Mouse (Mus musculus) thymus, postnatal 14 days (tissue): Measurements from ENCODE around the gene Srsf12.

Source experiments
- DNase-seq: peaks from one replicate; pipeline ENCODE4 v3.0.0; 2021

The Srsf12 gene

DNA sequence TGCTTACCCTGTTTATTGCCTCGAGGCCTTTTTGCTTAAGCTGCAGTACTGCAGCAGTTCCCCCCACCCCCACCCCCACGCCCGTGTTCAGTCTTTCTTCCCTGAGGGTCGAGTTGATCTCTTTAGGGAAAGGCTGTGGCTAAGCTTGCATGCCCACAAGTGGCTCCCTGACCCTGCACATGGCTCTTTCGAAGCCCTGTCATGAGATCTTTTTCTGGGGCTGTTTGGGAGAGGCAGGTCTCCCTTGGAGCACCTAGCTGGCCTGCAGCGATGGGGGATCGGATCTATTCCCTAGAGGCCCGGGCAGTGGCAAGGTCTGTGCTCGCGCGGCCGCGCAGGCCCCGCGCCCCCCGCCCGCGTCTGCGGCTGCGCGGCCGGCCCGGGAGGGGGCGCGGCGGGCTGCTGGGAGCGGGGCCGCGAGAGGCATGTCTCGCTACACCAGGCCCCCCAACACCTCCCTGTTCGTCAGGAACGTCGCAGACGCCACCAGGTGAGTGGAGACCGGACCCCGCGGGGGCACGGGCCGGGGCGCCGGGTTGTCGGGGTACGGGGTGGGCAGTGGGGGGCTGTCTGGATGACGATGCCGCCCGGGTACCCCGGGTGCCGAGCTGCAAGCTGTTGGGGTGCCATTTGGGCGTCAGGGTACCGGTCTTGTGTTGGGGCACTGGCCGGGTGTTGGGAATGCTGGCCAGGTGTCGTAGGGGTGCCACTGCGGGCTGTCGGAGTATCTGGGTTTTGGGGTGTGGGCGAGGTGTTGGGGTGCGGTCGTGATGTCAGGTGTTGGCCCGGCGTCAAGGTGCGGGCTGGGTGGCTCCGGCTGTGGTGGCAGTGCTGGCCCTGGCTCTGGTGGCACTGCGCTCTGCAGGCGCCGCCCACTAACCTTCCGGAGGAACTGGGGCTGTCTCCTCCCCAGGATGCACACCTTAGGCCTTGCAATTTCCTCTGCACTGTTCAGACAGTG lies at the start of gene Srsf12:
Gene Srsf12 (plus strand): TSS at position 111 of the 961 bp plus-strand sequence.
- DNase-seq = peak; percentile 64

DNA sequence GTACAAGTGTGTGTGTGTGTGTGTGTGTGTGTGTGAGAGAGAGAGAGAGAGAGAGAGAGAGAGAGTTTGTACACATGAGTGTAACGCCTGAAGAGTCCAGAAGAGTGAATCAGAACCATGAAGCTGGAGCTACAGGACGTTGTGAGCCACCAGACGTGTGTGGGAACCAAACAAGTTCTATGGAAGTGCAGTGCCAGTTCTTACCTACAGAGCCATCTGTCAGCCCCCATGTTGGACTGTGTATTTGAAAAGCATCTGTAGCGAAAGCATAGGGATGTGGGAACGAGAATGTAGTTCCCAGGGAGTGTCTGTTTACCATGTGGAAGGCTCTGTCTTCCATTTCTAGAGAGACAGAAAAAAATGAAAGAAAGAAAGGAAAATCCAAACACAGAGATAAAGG lies 25.3 kb upstream of the Srsf12 start:
- no peak for DNase-seq

- no peak for DNase-seq
These were observed 20.6 kb upstream of the Srsf12 start for GRCm38 (mm10) chr4:33188164-33188563.

GRCm38 (mm10) chr4:33188781-33189734 lies 19.7 kb upstream of the Srsf12 start:
- peak; percentile 54 for DNase-seq

GRCm38 (mm10) chr4:33189735-33190036 lies 19.1 kb upstream of the Srsf12 start, which contains the start of gene Pm20d2:
TSS of gene Pm20d2 (minus strand) at chr4:33189737.
- DNase-seq = no peak

- no peak for DNase-seq
These were observed 10.7 kb upstream of the Srsf12 start for GRCm38 (mm10) chr4:33198117-33198516.

DNA sequence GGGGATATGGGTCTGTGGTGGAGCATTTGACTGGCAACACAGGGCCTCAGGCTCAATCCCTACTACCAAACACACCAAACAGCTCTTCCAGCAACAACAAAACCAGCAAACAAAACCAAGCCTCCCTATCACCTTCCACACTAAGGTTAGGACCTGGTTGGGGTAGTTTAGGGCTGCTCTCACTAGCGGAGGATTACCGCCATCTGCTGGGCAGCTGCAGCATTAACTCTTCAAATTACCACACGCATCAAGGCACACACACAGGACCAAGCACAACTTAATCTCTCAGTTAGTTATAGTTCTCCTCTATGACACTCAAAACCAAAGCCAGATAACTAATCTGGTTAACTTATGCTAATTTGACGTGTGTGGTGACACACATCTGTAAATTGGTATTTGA lies 4.1 kb upstream of the Srsf12 start:
- peak; percentile 63 for DNase-seq

DNA sequence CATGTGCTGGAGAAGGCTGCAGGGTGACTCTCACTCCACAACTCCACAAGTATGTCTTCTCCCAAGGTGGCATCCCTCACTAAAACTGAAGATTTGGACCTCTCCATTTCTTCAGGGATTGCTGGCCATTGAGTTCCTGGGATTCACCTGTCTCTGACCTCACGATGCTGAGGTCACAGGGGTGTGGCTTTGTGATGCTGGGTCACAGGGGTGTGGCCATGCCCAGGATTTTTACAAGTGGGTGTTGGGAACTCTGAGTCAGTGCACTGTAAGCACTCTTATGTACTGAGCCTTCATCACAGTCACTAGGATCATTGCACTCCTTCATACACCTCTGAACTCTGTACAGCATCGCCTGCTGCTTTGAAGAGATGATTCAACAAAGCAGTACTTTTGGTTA lies 1.2 kb upstream of the Srsf12 start:
- DNase-seq = no peak

DNA sequence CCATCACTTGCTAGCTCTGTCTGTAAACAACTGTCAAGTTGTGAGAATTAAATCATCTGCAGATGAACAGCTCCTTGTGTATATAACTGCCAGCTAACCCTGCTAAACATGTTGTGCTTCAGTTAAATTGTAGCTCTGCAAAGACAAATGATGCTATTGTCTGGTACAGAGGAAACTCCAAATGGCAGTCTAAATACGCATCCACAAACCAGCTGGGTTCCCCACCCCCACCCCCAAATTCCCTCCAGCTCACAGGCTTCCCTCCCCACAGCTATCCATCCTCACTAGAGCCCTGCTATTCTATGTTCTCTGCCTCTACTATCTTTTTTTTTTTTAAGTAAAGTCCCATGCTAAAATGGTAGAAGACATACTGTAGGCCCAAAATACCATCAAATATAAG lies 13.1 kb downstream of the Srsf12 start:
- DNase-seq = no peak

- DNase-seq = no peak
These were observed 15.3 kb downstream of the Srsf12 start for GRCm38 (mm10) chr4:33224003-33224675.

DNA sequence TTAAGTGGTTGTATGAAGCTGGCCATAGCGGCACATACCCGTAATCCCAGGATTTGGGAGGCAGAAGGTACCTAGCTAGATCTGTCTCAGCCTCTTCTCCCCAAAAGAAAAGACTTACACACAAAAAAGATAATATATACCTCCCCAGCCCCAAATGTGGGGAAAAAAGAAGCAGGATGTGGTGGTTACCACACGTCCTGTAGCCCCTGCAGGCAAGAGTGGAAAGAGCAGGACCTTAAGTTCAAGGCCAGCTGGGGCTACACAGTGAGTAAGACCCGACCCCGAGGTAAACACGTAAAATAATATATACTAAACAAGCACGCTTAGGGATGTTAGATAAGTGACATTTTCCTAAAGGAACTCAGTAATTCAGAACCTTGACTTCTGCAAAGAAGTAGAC lies 18.4 kb downstream of the Srsf12 start:
- peak; percentile 38 for DNase-seq

DNA sequence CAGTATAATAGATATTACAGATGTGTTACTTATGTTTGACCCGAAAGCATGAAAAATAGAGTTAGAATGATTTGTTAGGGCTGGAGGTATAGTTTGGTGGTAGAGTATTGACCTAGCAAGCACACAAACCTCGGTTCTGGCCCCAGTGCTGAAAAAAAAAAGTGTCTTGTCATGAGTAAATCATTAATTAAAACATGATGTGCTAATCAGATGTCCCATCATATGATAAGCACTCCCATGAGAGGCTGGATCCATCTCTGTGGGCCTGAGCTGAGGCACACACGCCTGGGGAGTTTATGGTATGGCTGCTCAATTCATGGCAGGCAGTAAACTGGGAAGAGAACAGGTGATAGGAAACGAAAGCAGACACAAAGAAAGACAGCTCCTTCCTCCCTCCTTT lies 20.8 kb downstream of the Srsf12 start:
- no peak for DNase-seq

DNA sequence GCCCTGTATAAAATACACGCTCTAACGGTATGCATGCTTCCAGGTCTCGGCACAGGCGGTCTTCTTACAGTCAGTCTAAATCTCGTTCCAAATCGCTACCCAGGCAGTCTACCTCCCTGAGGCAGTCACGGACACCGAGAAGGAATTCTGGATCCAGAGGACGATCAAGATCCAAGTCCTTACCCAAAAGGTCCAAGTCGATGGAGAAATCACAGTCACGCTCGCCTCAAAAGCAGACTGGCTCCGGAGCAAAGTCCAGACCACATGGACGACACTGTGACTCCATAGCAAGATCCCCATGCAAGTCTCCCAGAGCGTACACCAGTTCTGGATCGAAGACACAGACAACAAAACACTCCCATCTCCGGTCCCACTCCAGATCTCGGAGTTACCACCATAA lies 22.1 kb downstream of the Srsf12 start:
- no peak for DNase-seq

DNA sequence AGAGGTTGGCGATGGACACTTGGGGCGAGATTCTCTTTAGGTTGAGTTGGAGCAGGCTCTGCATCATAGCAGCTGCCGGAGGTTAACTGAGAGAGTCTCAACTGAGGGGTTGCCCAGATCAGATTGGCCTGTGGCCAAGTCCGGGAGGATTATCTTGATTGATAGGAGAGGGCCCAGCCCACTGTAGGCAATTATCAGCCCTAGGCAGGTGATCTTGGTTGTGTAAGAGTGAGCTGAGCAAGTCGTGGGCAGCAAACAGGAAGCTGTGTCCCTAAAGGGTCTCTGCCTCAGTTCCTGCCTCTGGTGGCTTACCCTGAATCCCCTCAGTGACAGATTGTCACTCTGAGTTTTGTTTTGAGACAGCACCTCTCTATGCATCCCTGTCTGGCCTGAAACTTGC lies 33.7 kb downstream of the Srsf12 start:
- DNase-seq = peak; percentile 11

DNA sequence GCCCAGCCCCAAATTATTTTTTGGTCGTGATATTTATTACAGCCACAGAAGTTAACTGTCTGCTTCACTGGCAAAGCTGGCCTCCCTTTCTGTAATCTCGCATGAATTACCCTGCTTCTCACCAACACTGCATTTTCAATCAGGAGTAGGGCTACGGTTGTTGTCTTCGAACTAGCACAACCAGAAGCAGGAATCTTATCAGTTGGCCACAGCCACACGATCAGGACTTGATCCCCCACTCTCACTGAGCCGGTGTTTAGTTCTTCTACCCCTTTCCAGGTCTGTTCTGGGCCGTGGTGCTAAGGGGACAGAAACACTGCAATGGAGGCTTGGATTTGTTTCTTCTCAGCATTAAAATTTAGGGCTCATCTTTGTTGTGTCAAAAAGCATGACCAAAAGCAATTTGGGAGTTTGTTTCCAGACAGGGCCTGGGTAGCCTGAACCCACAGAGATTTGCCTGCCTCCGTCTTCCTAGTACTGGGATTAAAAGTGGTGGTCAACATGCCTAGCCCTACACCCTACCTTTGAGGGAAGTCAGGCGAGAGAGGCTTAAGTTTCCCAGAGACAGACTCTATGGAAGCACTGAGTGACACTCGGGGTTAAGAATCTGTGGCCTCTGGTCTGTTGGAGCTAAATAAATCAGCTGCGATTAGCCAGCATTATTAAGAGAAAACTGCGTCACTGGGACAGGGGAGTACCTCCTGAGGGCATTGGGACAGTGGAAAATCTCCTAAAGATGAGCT lies 34.4 kb downstream of the Srsf12 start:
- DNase-seq = no peak

DNA sequence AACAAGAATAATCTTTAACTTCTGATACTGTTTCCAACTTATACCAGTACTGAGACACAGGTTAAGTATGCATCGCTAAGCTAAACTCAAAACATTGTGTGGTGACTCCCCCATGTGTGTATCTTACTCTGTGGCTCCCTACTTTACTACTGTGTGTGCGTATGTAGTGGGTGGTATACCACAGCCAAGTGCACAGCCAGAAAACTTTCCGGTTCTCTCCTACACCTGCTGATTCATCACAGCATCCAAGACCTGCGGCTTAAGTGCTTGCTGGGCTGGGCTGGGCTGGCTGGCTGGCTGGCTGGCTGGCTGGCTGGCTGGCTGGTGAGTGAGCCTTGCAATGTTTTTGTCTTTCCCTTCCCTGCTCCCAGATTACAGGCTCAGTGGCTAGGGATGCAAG lies 35.1 kb downstream of the Srsf12 start:
- DNase-seq = no peak

DNA sequence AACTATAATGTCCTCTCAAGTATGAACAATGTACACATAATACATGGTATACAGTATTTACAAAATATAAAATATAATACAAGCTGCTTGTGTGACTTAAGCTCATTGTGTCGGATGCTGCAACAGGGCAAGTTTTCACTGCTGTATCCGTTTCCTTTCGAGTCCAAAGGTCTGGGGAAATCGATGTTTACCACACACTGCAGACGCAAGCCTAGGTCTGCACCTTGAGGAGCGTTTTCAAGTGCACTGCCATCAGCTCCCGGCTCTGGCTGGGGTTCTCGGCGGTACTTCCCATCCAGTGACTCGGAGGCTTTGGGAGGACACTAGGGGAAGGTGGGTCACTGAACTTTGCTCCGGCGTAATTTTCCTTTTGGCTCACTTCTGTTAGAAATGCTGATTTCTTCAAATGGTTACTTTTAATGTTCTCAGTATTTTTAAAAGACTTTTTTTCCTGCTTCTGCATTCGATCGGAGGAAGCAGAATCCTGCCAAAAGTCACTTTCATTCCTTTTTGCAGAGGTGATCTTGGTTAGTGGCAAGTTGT lies 37.1 kb downstream of the Srsf12 start:
- no peak for DNase-seq

- peak; percentile 99 for DNase-seq
These were observed 38.8 kb downstream of the Srsf12 start for GRCm38 (mm10) chr4:33247479-33248053.

DNA sequence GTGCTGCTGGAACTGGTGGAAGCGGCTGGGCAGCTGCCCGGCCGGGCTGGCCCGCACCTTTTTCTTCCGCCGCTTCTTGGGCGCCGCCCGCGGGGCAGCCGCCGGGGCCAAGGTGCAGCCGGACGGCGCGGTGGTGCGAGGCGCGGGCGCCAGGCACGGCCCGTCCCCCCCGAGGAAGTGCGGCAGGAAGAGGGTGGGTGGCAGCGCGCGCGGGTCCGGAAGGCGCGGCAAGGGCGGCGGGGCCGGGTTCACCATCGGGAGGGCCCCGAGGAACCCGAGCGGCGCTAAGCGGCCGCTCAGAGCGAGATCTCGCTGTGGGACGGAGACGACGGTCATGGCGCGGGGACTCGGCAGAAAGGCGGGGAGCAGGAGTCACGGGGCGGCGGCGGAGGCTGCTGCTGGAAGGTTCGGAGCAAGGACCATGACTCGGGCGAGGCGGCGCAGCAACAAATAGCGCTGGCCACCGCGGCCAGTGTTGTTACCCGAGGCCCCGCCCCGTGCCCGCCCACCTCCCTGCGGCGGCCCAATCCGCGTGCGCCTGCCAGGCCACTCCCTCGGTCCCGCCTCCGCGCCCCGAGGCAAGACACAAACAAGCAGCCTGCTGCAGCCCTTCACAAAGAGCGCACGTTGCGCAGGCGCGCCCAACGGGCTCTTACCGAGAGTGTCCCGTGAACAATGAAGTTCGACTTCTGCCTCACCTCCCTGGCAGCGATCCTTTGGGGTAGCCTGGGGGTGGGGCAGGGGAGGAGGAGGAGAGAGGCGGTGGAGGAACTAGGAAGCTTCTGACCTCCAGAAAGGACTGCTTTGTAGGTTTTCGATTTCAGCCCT lies 39.5 kb downstream of the Srsf12 start:
- DNase-seq = peak; percentile 99

GRCm38 (mm10) chr4:33248915-33249314 lies 40.1 kb downstream of the Srsf12 start:
- peak; percentile 36 for DNase-seq
